Mouse (Mus musculus) cerebellum, adult 2 months (tissue): Measurements from ENCODE around the gene Emx2. TPM values are rescaled to one million over a fixed set of nuclear protein-coding genes. Genes with fewer than 3 reads are reported as not detected.

Experiments
- DNase-seq, 2 experiments: peaks; one replicate each; pipeline ENCODE4 v3.0.0; 2021
- H3K27ac ChIP-seq: fragments of 200-500 bp; 2 replicates; pipeline ENCODE4 v1.5.1; 2012; ENCODE audit warnings: low read length, control low read depth, inconsistent platforms; ENCODE audit not compliant: insufficient read depth
- H3K27me3 ChIP-seq: fragments of 200-500 bp; 2 replicates; pipeline ENCODE4 v1.6.1; 2012; ENCODE audit warnings: inconsistent platforms, mild to moderate bottlenecking, low read length, moderate library complexity; ENCODE audit not compliant: control insufficient read depth, insufficient read depth
- H3K4me1 ChIP-seq: fragments of 200-500 bp; 2 replicates; pipeline ENCODE4 v1.6.1; 2011; ENCODE audit warnings: low read length; ENCODE audit not compliant: control insufficient read depth, insufficient read depth
- H3K4me3 ChIP-seq: fragments of 200-500 bp; replicated peaks from 2 replicates; pipeline ENCODE3; 2011; ENCODE audit warnings: mild to moderate bottlenecking, low read depth, low read length, control low read depth; ENCODE audit not compliant: insufficient read depth
- CTCF ChIP-seq: fragments of 200-500 bp; IDR thresholded peaks from 2 replicates; pipeline ENCODE4 v1.5.1; 2011; ENCODE audit warnings: low read depth, mild to moderate bottlenecking, control low read depth, low read length, moderate library complexity, borderline replicate concordance; ENCODE audit not compliant: insufficient read depth
- POLR2A ChIP-seq: fragments of 200-500 bp; IDR thresholded peaks from 2 replicates; pipeline ENCODE4 v1.6.1; 2011; ENCODE audit warnings: low read length, control low read depth, borderline replicate concordance; ENCODE audit not compliant: insufficient read depth
- WGBS: fragments of 180-500 bp; shearing (Covaris S2); methylation state at CpG from one replicate; pipeline ENCODE4 v1.1.7; 2018; 5-methylcytosine and 5-hydroxymethylcytosine counted together
- polyA plus RNA-seq: library from polyadenylated mRNA; depleted of rRNA; stranded (reverse); fragments of >200 nt; gene quantifications from 2 replicates; pipeline ENCODE4 v1.2.3, GENCODE M21; 2012

Emx2 gene
- polyA plus RNA-seq, 1 experiment: 0.07 TPM

DNA sequence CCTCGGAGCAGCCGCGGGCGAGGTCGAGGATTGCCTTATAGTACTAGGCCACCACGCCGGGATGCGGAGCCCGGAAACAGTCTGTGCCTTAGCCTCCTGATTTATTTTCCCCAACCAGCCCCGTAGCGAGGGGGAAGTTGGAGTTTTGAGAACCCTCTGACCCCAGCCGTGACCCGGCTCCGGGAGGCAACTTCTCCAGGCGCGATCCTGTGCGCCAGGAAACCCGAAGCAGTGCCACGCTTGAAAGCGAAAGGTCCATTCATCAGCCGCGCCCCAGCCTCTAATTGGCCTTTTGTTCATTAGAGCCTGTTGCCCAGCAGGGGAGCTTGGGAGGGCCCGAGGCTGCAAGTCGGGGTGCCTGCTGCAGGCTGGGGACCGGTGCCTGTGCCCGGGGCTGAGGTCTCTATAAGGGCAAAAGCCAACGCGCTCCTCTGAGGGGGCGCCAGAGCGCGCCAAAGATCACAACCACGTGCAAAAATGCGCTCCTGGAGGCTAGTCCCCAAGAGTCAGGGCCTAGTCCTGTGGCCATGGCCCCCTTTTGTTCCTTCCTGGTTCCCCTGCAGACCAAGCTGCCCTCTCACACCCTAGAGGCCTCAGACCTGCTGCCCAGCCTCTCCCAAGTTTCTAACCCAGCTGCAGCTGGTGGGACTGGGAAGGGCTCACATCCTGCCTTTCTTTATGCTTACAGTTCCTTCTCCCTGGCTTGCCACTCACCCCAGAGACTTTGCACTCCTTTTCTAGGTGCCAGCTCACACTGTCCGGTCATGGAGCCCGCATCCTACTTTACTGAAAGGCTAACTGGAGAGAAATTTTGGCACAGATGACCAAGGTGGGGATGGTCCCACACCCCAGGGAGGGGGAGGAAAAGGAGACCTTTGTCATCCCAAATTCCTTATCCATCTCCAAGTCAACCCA is 11.1 kb downstream of the Emx2 start:
- Histone ChIP-seq H3K27ac (no peak overlapping the region), H3K27me3 (no peaks in the 10 kb centered on the region; the same call in 1 of the 2 replicates), H3K4me1 (no peaks in the 10 kb centered on the region), H3K4me3 (no peak overlapping the region)
- no peak for TF ChIP-seq POLR2A
- TF ChIP-seq CTCF: no peak
- DNase-seq: no peak
- 1% methylated on average over 35 of the region's 35 CpGs for WGBS

- 16% methylated on average over 11 of the region's 11 CpGs for WGBS
- Histone ChIP-seq H3K27ac (no peak overlapping the region), H3K4me1 (no peaks in the 10 kb centered on the region), H3K4me3 (no peak overlapping the region), H3K27me3 (no peaks in the 10 kb centered on the region; the same call in 1 of the 2 replicates)
- TF ChIP-seq CTCF (no peak), POLR2A (no peak)
- DNase-seq: no peak
Measured at GRCm38 (mm10) chr19:59470074-59470630, 12.0 kb downstream of the Emx2 start.

- Histone ChIP-seq H3K27ac (no peak overlapping the region), H3K4me1 (no peaks in the 10 kb centered on the region), H3K4me3 (no peak overlapping the region), H3K27me3 (no peaks in the 10 kb centered on the region; the same call in 1 of the 2 replicates)
- TF ChIP-seq CTCF (no peak), POLR2A (no peak)
- DNase-seq: no peak
- WGBS: 2% methylated on average over 13 of the region's 13 CpGs
Measured at GRCm38 (mm10) chr19:59470913-59471312, 12.7 kb downstream of the Emx2 start.

- no peak for TF ChIP-seq CTCF
- no peak for TF ChIP-seq POLR2A
- Histone ChIP-seq H3K4me3 (no peak overlapping the region), H3K27me3 (no peaks in the 10 kb centered on the region; the same call in 1 of the 2 replicates), H3K4me1 (no peaks in the 10 kb centered on the region), H3K27ac (no peak overlapping the region)
- 87% methylated on average over 2 of the region's 2 CpGs for WGBS
- DNase-seq: no peak
Measured at GRCm38 (mm10) chr19:59472844-59473243, 14.7 kb downstream of the Emx2 start.

DNA sequence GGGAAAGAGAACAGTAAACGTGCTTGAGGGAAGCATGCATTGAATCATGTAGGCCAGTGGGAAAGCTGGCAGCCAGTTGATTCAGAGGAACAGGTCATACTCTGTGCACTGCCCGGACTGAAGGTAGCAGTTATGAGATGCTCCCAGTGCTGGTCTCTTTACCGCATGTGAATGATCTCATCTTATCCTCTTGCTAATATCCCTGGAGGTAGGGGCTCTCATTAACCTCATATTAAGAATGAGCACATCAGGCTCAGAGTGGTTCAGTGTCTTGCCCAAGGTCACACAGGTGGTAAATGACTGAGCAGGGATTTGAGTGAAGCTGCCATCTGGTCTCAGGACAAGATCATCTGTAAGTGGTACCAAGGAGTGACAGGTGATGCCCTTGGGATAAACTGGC is 21.7 kb downstream of the Emx2 start:
- H3K27ac ChIP-seq: no peak overlapping the region
- no peaks in the 10 kb centered on the region; the same call in 1 of the 2 replicates for H3K27me3 ChIP-seq
- 83% methylated on average over 3 of the region's 3 CpGs for WGBS
- H3K4me1 ChIP-seq: no peaks in the 10 kb centered on the region
- no peak for DNase-seq
- TF ChIP-seq CTCF (no peak), POLR2A (no peak)
- no peak overlapping the region for H3K4me3 ChIP-seq

GRCm38 (mm10) chr19:59480563-59480962 is 22.4 kb downstream of the Emx2 start:
- WGBS: 92% methylated on average over 3 of the region's 3 CpGs
- Histone ChIP-seq H3K27me3 (no peaks in the 10 kb centered on the region), H3K4me1 (no peaks in the 10 kb centered on the region), H3K4me3 (no peak overlapping the region), H3K27ac (no peak overlapping the region)
- TF ChIP-seq CTCF: no peak
- no peak for TF ChIP-seq POLR2A
- DNase-seq: no peak

DNA sequence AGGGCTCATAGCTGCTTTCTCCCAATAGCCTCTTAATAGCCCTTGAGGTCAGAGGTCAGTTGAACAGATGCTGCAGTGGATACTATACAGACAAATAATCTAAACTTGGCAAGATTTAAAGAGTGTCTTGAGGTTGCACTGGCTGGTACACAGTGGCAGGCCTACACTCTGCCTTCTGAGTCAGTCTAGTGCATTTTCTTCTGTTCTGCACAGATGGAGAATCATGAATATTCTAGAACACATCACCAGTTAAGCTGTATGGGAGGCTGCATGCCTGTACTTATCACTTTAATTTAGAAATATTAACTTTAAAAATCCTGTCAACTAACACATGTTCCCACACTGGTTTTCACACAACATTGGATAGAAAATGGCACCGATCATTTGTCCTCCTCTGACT is 34.1 kb downstream of the Emx2 start:
- 93% methylated on average over 1 of the region's 1 CpGs for WGBS
- DNase-seq: no peak
- Histone ChIP-seq H3K4me3 (no peak overlapping the region), H3K27me3 (no peaks in the 10 kb centered on the region), H3K4me1 (no peaks in the 10 kb centered on the region), H3K27ac (no peak overlapping the region)
- TF ChIP-seq CTCF: no peak
- TF ChIP-seq POLR2A: no peak

GRCm38 (mm10) chr19:59496832-59497231 is 38.7 kb downstream of the Emx2 start:
- Histone ChIP-seq H3K4me1 (no peaks in the 10 kb centered on the region), H3K4me3 (no peak overlapping the region), H3K27me3 (no peaks in the 10 kb centered on the region), H3K27ac (no peak overlapping the region)
- TF ChIP-seq CTCF: no peak
- WGBS: 14% methylated on average over 4 of the region's 4 CpGs
- DNase-seq: no peak
